Mouse (Mus musculus): ENCODE results near the gene H2al1g. TPM values are rescaled to one million over a fixed set of nuclear protein-coding genes. Genes with fewer than 3 reads are reported as not detected.
A peak's percentile ranks its signal among the peaks of the same experiment; 100 is the strongest.
"Not testable (repeated sequence)": the region's sequence is repeated elsewhere in the genome, so short reads cannot be mapped to it uniquely, and the experiment has no call there.

H2al1g gene
- polyA plus RNA-seq (2015; fragmentation: Nextera tagmentation; extraction: Ambion mirVana) = not detected in 2 replicates

GRCm38 (mm10) chrX:11317956-11318355 lies at the start of gene H2al1g:
Gene H2al1g, plus strand, starts transcription at chrX:11318256.
- WGBS = no CpG with 5 or more reads among the region's 3 CpGs
- H3K9me3 ChIP-seq (replicated peaks; ENCODE audit: control insufficient read depth, low read length, poor library complexity, severe bottlenecking); ATAC-seq: not testable (repeated sequence)

GRCm38 (mm10) chrX:11269074-11269473 lies 49.0 kb upstream of the H2al1g start:
- no peaks in the 10 kb centered on the region for H3K4me1 ChIP-seq (ENCODE audit: control insufficient read depth, insufficient read depth, low read length)
- H3K27ac ChIP-seq (ENCODE audit: low read length) = no peak overlapping the region
- H3K4me2 ChIP-seq (ENCODE audit: low read length) = no peak overlapping the region
- H3K4me3 ChIP-seq (ENCODE audit: low read depth, low read length) = no peak overlapping the region
- WGBS = 79% methylated on average over 3 of the region's 3 CpGs
- H3K36me3 ChIP-seq (ENCODE audit: control insufficient read depth, insufficient read depth, low read length) = no peaks in the 10 kb centered on the region
- peak; percentile 51; the same call in 1 of the 2 replicates for ATAC-seq
- H3K9me3 ChIP-seq (replicated peaks; ENCODE audit: control insufficient read depth, low read length, poor library complexity, severe bottlenecking) = no peaks in the 10 kb centered on the region
- no peak overlapping the region for H3K9ac ChIP-seq (ENCODE audit: low read depth, low read length)
- no peaks in the 10 kb centered on the region for H3K27me3 ChIP-seq (ENCODE audit: control insufficient read depth, insufficient read depth, low read depth, low read length)

More at GRCm38 (mm10) chrX:11317956-11318355, at the start of gene H2al1g:
- not testable (repeated sequence) for H3K36me3 ChIP-seq (ENCODE audit: control insufficient read depth, insufficient read depth, low read length); H3K4me2 ChIP-seq (ENCODE audit: low read length); H3K27me3 ChIP-seq (ENCODE audit: control insufficient read depth, insufficient read depth, low read depth, low read length); H3K27ac ChIP-seq (ENCODE audit: low read length); H3K9ac ChIP-seq (ENCODE audit: low read depth, low read length); H3K4me1 ChIP-seq (ENCODE audit: control insufficient read depth, insufficient read depth, low read length); H3K4me3 ChIP-seq (ENCODE audit: low read depth, low read length)

GRCm38 (mm10) chrX:11273190-11273589 lies 44.9 kb upstream of the H2al1g start:
- 77% methylated on average over 3 of the region's 3 CpGs for WGBS
- no peak overlapping the region for H3K4me2 ChIP-seq (ENCODE audit: low read length)
- no peaks in the 10 kb centered on the region for H3K4me1 ChIP-seq (ENCODE audit: control insufficient read depth, insufficient read depth, low read length)
- no peak overlapping the region for H3K4me3 ChIP-seq (ENCODE audit: low read depth, low read length)
- H3K9ac ChIP-seq (ENCODE audit: low read depth, low read length) = no peak overlapping the region
- no peaks in the 10 kb centered on the region for H3K9me3 ChIP-seq (replicated peaks; ENCODE audit: control insufficient read depth, low read length, poor library complexity, severe bottlenecking)
- no peak overlapping the region for H3K27ac ChIP-seq (ENCODE audit: low read length)
- H3K27me3 ChIP-seq (ENCODE audit: control insufficient read depth, insufficient read depth, low read depth, low read length) = no peaks in the 10 kb centered on the region
- no peak for ATAC-seq
- no peaks in the 10 kb centered on the region for H3K36me3 ChIP-seq (ENCODE audit: control insufficient read depth, insufficient read depth, low read length)

- WGBS = 79% methylated on average over 6 of the region's 6 CpGs
These were observed 41.0 kb upstream of the H2al1g start for GRCm38 (mm10) chrX:11277083-11277482.

GRCm38 (mm10) chrX:11280741-11281140 lies 37.3 kb upstream of the H2al1g start:
- 82% methylated on average over 2 of the region's 2 CpGs for WGBS
- no peaks in the 10 kb centered on the region for H3K4me1 ChIP-seq (ENCODE audit: control insufficient read depth, insufficient read depth, low read length)

More at GRCm38 (mm10) chrX:11277083-11277482, 41.0 kb upstream of the H2al1g start:
- H3K4me1 ChIP-seq (ENCODE audit: control insufficient read depth, insufficient read depth, low read length) = no peaks in the 10 kb centered on the region
- no peaks in the 10 kb centered on the region for H3K27me3 ChIP-seq (ENCODE audit: control insufficient read depth, insufficient read depth, low read depth, low read length)
- no peak overlapping the region for H3K4me3 ChIP-seq (ENCODE audit: low read depth, low read length)
- H3K27ac ChIP-seq (ENCODE audit: low read length) = no peak overlapping the region
- no peak for ATAC-seq
- no peak overlapping the region for H3K4me2 ChIP-seq (ENCODE audit: low read length)
- H3K9ac ChIP-seq (ENCODE audit: low read depth, low read length) = no peak overlapping the region
- H3K9me3 ChIP-seq (replicated peaks; ENCODE audit: control insufficient read depth, low read length, poor library complexity, severe bottlenecking) = no peaks in the 10 kb centered on the region
- no peaks in the 10 kb centered on the region for H3K36me3 ChIP-seq (ENCODE audit: control insufficient read depth, insufficient read depth, low read length)

GRCm38 (mm10) chrX:11288306-11288882 lies 29.7 kb upstream of the H2al1g start:
- H3K4me3 ChIP-seq (ENCODE audit: low read depth, low read length) = no peak overlapping the region
- whole genome bisulfite sequencing = 70% methylated on average over 14 of the region's 14 CpGs
- no peak overlapping the region for H3K9ac ChIP-seq (ENCODE audit: low read depth, low read length)
- H3K27me3 ChIP-seq (ENCODE audit: control insufficient read depth, insufficient read depth, low read depth, low read length) = no peaks in the 10 kb centered on the region
- H3K36me3 ChIP-seq (ENCODE audit: control insufficient read depth, insufficient read depth, low read length) = no peaks in the 10 kb centered on the region
- no peaks in the 10 kb centered on the region for H3K4me1 ChIP-seq (ENCODE audit: control insufficient read depth, insufficient read depth, low read length)
- H3K9me3 ChIP-seq (replicated peaks; ENCODE audit: control insufficient read depth, low read length, poor library complexity, severe bottlenecking) = no peaks in the 10 kb centered on the region
- no peak for ATAC-seq
- H3K4me2 ChIP-seq (ENCODE audit: low read length) = no peak overlapping the region
- no peak overlapping the region for H3K27ac ChIP-seq (ENCODE audit: low read length)

More at GRCm38 (mm10) chrX:11280741-11281140, 37.3 kb upstream of the H2al1g start:
- H3K4me3 ChIP-seq (ENCODE audit: low read depth, low read length) = no peak overlapping the region
- H3K9ac ChIP-seq (ENCODE audit: low read depth, low read length) = no peak overlapping the region
- no peak overlapping the region for H3K4me2 ChIP-seq (ENCODE audit: low read length)
- no peak overlapping the region for H3K27ac ChIP-seq (ENCODE audit: low read length)
- no peaks in the 10 kb centered on the region for H3K36me3 ChIP-seq (ENCODE audit: control insufficient read depth, insufficient read depth, low read length)
- H3K27me3 ChIP-seq (ENCODE audit: control insufficient read depth, insufficient read depth, low read depth, low read length) = no peaks in the 10 kb centered on the region
- no peaks in the 10 kb centered on the region for H3K9me3 ChIP-seq (replicated peaks; ENCODE audit: control insufficient read depth, low read length, poor library complexity, severe bottlenecking)
- ATAC-seq = no peak

DNA sequence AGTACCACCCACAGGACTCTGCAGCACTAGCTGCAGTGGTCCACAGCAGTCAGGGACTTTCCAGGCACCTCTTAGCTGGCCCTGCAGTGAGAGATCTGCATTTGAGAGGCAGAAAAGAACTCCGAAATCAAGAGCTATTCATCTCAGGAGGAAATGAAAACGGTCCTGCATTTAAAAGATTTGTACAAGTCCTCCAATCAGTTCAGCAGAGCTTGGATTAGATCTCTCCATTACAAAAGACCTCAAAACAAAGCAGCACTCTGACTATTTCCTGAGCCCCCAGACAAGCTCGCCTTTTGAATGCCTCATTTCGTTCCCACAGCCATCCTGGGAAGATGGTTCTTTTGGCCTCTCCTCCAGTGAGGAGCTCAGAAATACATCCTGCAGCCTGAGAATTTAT lies 28.8 kb upstream of the H2al1g start:
- Histone ChIP-seq H3K4me1 (ENCODE audit: control insufficient read depth, insufficient read depth, low read length) (no peaks in the 10 kb centered on the region), H3K9ac (ENCODE audit: low read depth, low read length) (no peak overlapping the region)
- 44% methylated on average over 4 of the region's 4 CpGs for WGBS

GRCm38 (mm10) chrX:11298957-11299356 lies 19.1 kb upstream of the H2al1g start, which contains the start of gene H2al1a:
Gene H2al1a, plus strand, starts transcription at chrX:11299257.
- H3K4me2 ChIP-seq (ENCODE audit: low read length); H3K9ac ChIP-seq (ENCODE audit: low read depth, low read length); H3K4me1 ChIP-seq (ENCODE audit: control insufficient read depth, insufficient read depth, low read length); H3K27ac ChIP-seq (ENCODE audit: low read length); ATAC-seq; H3K27me3 ChIP-seq (ENCODE audit: control insufficient read depth, insufficient read depth, low read depth, low read length); H3K36me3 ChIP-seq (ENCODE audit: control insufficient read depth, insufficient read depth, low read length); H3K4me3 ChIP-seq (ENCODE audit: low read depth, low read length); H3K9me3 ChIP-seq (replicated peaks; ENCODE audit: control insufficient read depth, low read length, poor library complexity, severe bottlenecking): not testable (repeated sequence)
- no CpG with 5 or more reads among the region's 3 CpGs for WGBS

More for the DNA sequence above, 28.8 kb upstream of the H2al1g start:
- no peaks in the 10 kb centered on the region for H3K9me3 ChIP-seq (replicated peaks; ENCODE audit: control insufficient read depth, low read length, poor library complexity, severe bottlenecking)
- no peak overlapping the region for H3K4me2 ChIP-seq (ENCODE audit: low read length)
- ATAC-seq = no peak
- H3K4me3 ChIP-seq (ENCODE audit: low read depth, low read length) = no peak overlapping the region
- no peaks in the 10 kb centered on the region for H3K36me3 ChIP-seq (ENCODE audit: control insufficient read depth, insufficient read depth, low read length)
- no peak overlapping the region for H3K27ac ChIP-seq (ENCODE audit: low read length)
- no peaks in the 10 kb centered on the region for H3K27me3 ChIP-seq (ENCODE audit: control insufficient read depth, insufficient read depth, low read depth, low read length)

DNA sequence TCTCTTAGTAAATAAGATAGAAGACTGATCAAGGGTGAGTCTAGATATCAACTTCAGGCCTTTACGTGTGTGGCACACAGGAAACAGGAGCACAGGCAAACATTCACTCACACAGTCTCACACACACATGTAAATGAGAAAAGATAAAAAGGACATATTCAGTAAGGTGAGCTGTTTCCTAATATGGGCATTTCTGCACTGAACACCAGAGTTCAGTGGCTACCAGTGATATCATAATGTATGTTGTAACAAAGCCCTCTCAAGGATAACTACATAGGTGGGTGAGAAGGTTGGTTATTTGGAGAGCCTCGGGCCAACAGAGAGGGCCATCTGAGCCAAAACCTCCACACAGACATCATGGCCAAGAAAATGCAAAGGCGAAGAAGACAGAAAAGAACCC lies 15.9 kb upstream of the H2al1g start, which contains the start of gene H2al1b:
Gene H2al1b, plus strand, starts transcription at position 301 of the 400 bp plus-strand sequence.
- not testable (repeated sequence) for H3K4me3 ChIP-seq (ENCODE audit: low read depth, low read length); H3K36me3 ChIP-seq (ENCODE audit: control insufficient read depth, insufficient read depth, low read length); H3K4me2 ChIP-seq (ENCODE audit: low read length); H3K4me1 ChIP-seq (ENCODE audit: control insufficient read depth, insufficient read depth, low read length); H3K27ac ChIP-seq (ENCODE audit: low read length); ATAC-seq; H3K27me3 ChIP-seq (ENCODE audit: control insufficient read depth, insufficient read depth, low read depth, low read length); H3K9me3 ChIP-seq (replicated peaks; ENCODE audit: control insufficient read depth, low read length, poor library complexity, severe bottlenecking); H3K9ac ChIP-seq (ENCODE audit: low read depth, low read length)
- WGBS = 100% methylated on average over 1 of the region's 3 CpGs

All from midbrain, embryonic 16.5 days (tissue).